Mouse (Mus musculus) erythroblast, embryonic 14.5 days (primary cell): Measurements from ENCODE around the gene Spag7.

Experiments used
- GATA1 ChIP-seq: IDR thresholded peaks from 2 replicates; pipeline ENCODE4 v1.6.1; 2012; ENCODE audit warnings: low read length, inconsistent platforms, mixed read lengths
- TAL1 ChIP-seq: IDR thresholded peaks from 3 replicates; pipeline ENCODE4 v1.6.1; 2012; ENCODE audit warnings: low read length, inconsistent platforms, mixed read lengths

DNA sequence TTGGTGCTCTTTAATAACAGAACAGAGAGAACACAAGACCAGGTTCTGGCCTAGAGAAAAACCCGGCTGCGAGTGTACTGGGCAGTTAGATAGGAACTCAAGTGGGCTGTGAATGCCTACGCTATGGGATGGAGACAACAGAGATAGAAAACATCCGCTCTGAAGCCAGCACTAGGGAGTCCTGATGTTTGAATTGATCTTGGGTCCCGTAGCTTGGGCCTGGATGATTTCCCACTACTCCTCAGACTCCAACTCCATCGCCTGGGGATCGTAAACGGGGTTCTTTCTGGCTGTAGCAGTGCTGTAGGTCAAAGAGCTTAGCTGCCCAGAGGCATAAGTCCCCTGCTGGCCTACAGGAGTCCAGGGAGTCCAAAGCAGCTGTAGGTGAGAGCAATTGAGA is 19.2 kb upstream of the Spag7 start:
- TF ChIP-seq GATA1 (no peak), TAL1 (no peak)
